Mouse (Mus musculus) heart, adult 10 weeks (tissue): ENCODE measurements around the gene Olfr222. TPM values are rescaled to one million over a fixed set of nuclear protein-coding genes. Genes with fewer than 3 reads are reported as not detected.

Source experiments
- polyA plus RNA-seq: library from polyadenylated mRNA; stranded (reverse); fragments of 350-450 nt; fragmentation: Illumina TruSeq; extraction: RNeasy Lipid Tissue Mini Kit (QIAGEN cat#74804); gene quantifications from one replicate; pipeline ENCODE4 v1.2.3, GENCODE M21; 2014; ENCODE audit warnings: low read depth, low replicate concordance

Gene Olfr222
- polyA plus RNA-seq: not detected

GRCm38 (mm10) chr11:59576135-59576534, at the start of gene Olfr222:
TSS of gene Olfr222 (minus strand) at chr11:59576235.

GRCm38 (mm10) chr11:59593189-59593588, 17.2 kb upstream of the Olfr222 start, which contains the start of gene Olfr223:
TSS of gene Olfr223 (minus strand) at chr11:59593289.

GRCm38 (mm10) chr11:59541324-59541723, 34.7 kb downstream of the Olfr222 start, which contains the start of gene Nlrp3:
TSS of gene Nlrp3 (plus strand) at chr11:59541568.

GRCm38 (mm10) chr11:59526472-59527080, 49.5 kb downstream of the Olfr222 start, which contains the start of gene Zkscan17:
TSS of gene Zkscan17 (minus strand) at chr11:59526751.

Other genes starting within 250 kb of the Olfr222 start
- not detected for gene Prss38, start 200.6 kb downstream of the Olfr222 start, polyA plus RNA-seq
- 11.3 TPM for gene Jmjd4, start 126.2 kb downstream of the Olfr222 start, polyA plus RNA-seq
- gene Snap47, start 125.0 kb downstream of the Olfr222 start, polyA plus RNA-seq: 46.1 TPM
- gene Zfp867, start 103.8 kb downstream of the Olfr222 start, polyA plus RNA-seq: 6.1 TPM
- 12.2 TPM for gene Zkscan17, start 49.5 kb downstream of the Olfr222 start, polyA plus RNA-seq
- 0.37 TPM for gene Nlrp3, start 34.7 kb downstream of the Olfr222 start, polyA plus RNA-seq
- gene Olfr223, start 17.1 kb upstream of the Olfr222 start, polyA plus RNA-seq: not detected
- gene Mprip, start 85.1 kb upstream of the Olfr222 start, polyA plus RNA-seq: 108 TPM
- 1.1 TPM for gene Pld6, start 211.4 kb upstream of the Olfr222 start, polyA plus RNA-seq
- gene Flcn, start 233.8 kb upstream of the Olfr222 start, polyA plus RNA-seq: 55.2 TPM